Mouse (Mus musculus): ENCODE data around the gene Rmdn2. TPM values are rescaled to one million over a fixed set of nuclear protein-coding genes. Genes with fewer than 3 reads are reported as not detected.

Rmdn2 gene
- polyA plus RNA-seq, 1 experiment: 7.3 TPM

- no peak overlapping the region for H3K27ac ChIP-seq (ENCODE audit: insufficient read depth, low read depth, low read length)
- TF ChIP-seq POLR2A (IDR thresholded peaks at IDR 0.05; ENCODE audit: borderline replicate concordance, low read depth, low read length) (no peak), CTCF (IDR thresholded peaks at IDR 0.05; ENCODE audit: low read depth, low read length) (no peak)
- no peaks in the 10 kb centered on the region for H3K4me1 ChIP-seq (ENCODE audit: control insufficient read depth, insufficient read depth, low read length)
- H3K4me3 ChIP-seq (ENCODE audit: insufficient read depth, low read length): no peak overlapping the region
Measured at GRCm38 (mm10) chr17:79650297-79650696, 38.6 kb downstream of the Rmdn2 start.

GRCm38 (mm10) chr17:79653171-79653570 lies 41.5 kb downstream of the Rmdn2 start:
- TF ChIP-seq CTCF (IDR thresholded peaks at IDR 0.05; ENCODE audit: low read depth, low read length) (no peak), POLR2A (IDR thresholded peaks at IDR 0.05; ENCODE audit: borderline replicate concordance, low read depth, low read length) (no peak)
- Histone ChIP-seq H3K27ac (ENCODE audit: insufficient read depth, low read depth, low read length) (no peak overlapping the region), H3K4me3 (ENCODE audit: insufficient read depth, low read length) (no peak overlapping the region), H3K4me1 (ENCODE audit: control insufficient read depth, insufficient read depth, low read length) (no peaks in the 10 kb centered on the region)

- Histone ChIP-seq H3K4me1 (ENCODE audit: control insufficient read depth, insufficient read depth, low read length) (peaks cover 4% of the 10 kb centered on the region), H3K4me3 (ENCODE audit: insufficient read depth, low read length) (no peak overlapping the region), H3K27ac (ENCODE audit: insufficient read depth, low read depth, low read length) (no peak overlapping the region)
- no peak for TF ChIP-seq CTCF (IDR thresholded peaks at IDR 0.05; ENCODE audit: low read depth, low read length)
- no peak for TF ChIP-seq POLR2A (IDR thresholded peaks at IDR 0.05; ENCODE audit: borderline replicate concordance, low read depth, low read length)
Measured at GRCm38 (mm10) chr17:79654187-79654586, 42.5 kb downstream of the Rmdn2 start.

GRCm38 (mm10) chr17:79657785-79658184 lies 46.1 kb downstream of the Rmdn2 start:
- Histone ChIP-seq H3K4me1 (ENCODE audit: control insufficient read depth, insufficient read depth, low read length) (peaks cover 27% of the 10 kb centered on the region), H3K27ac (ENCODE audit: insufficient read depth, low read depth, low read length) (no peak overlapping the region), H3K4me3 (ENCODE audit: insufficient read depth, low read length) (no peak overlapping the region)
- TF ChIP-seq CTCF (IDR thresholded peaks at IDR 0.05; ENCODE audit: low read depth, low read length) (no peak), POLR2A (IDR thresholded peaks at IDR 0.05; ENCODE audit: borderline replicate concordance, low read depth, low read length) (no peak)

- no peak overlapping the region for H3K27ac ChIP-seq (ENCODE audit: insufficient read depth, low read depth, low read length)
- TF ChIP-seq CTCF (IDR thresholded peaks at IDR 0.05; ENCODE audit: low read depth, low read length) (no peak), POLR2A (IDR thresholded peaks at IDR 0.05; ENCODE audit: borderline replicate concordance, low read depth, low read length) (no peak)
- no peak overlapping the region for H3K4me3 ChIP-seq (ENCODE audit: insufficient read depth, low read length)
- peaks cover 30% of the 10 kb centered on the region for H3K4me1 ChIP-seq (ENCODE audit: control insufficient read depth, insufficient read depth, low read length)
Measured at GRCm38 (mm10) chr17:79658452-79658851, 46.8 kb downstream of the Rmdn2 start.

- Histone ChIP-seq H3K4me1 (ENCODE audit: control insufficient read depth, insufficient read depth, low read length) (peaks cover 32% of the 10 kb centered on the region), H3K4me3 (ENCODE audit: insufficient read depth, low read length) (no peak overlapping the region), H3K27ac (ENCODE audit: insufficient read depth, low read depth, low read length) (no peak overlapping the region)
- TF ChIP-seq POLR2A (IDR thresholded peaks at IDR 0.05; ENCODE audit: borderline replicate concordance, low read depth, low read length) (no peak), CTCF (IDR thresholded peaks at IDR 0.05; ENCODE audit: low read depth, low read length) (no peak)
Measured at GRCm38 (mm10) chr17:79658863-79659262, 47.2 kb downstream of the Rmdn2 start.

- Histone ChIP-seq H3K4me3 (ENCODE audit: insufficient read depth, low read length) (0 out of 2 replicates have a peak overlapping the region, but pooled peaks have one; percentile 7), H3K4me1 (ENCODE audit: control insufficient read depth, insufficient read depth, low read length) (peaks cover 32% of the 10 kb centered on the region), H3K27ac (ENCODE audit: insufficient read depth, low read depth, low read length) (peak overlapping the region; percentile 82)
- TF ChIP-seq POLR2A (IDR thresholded peaks at IDR 0.05; ENCODE audit: borderline replicate concordance, low read depth, low read length) (no peak), CTCF (IDR thresholded peaks at IDR 0.05; ENCODE audit: low read depth, low read length) (no peak)
Measured at GRCm38 (mm10) chr17:79661387-79661786, 49.7 kb downstream of the Rmdn2 start.

- no peak for TF ChIP-seq CTCF (IDR thresholded peaks at IDR 0.05; ENCODE audit: low read depth, low read length)
- no peak for TF ChIP-seq POLR2A (IDR thresholded peaks at IDR 0.05; ENCODE audit: borderline replicate concordance, low read depth, low read length)
- Histone ChIP-seq H3K4me1 (ENCODE audit: control insufficient read depth, insufficient read depth, low read length) (peaks cover 32% of the 10 kb centered on the region), H3K27ac (ENCODE audit: insufficient read depth, low read depth, low read length) (peak overlapping the region; percentile 82), H3K4me3 (ENCODE audit: insufficient read depth, low read length) (0 out of 2 replicates have a peak overlapping the region, but pooled peaks have one; percentile 7)
Measured at GRCm38 (mm10) chr17:79661848-79662247, 50.2 kb downstream of the Rmdn2 start.

- TF ChIP-seq CTCF (IDR thresholded peaks at IDR 0.05; ENCODE audit: low read depth, low read length) (no peak), POLR2A (IDR thresholded peaks at IDR 0.05; ENCODE audit: borderline replicate concordance, low read depth, low read length) (no peak)
- H3K4me3 ChIP-seq (ENCODE audit: insufficient read depth, low read length): no peak overlapping the region
- peaks cover 32% of the 10 kb centered on the region for H3K4me1 ChIP-seq (ENCODE audit: control insufficient read depth, insufficient read depth, low read length)
- peak overlapping the region; percentile 72 for H3K27ac ChIP-seq (ENCODE audit: insufficient read depth, low read depth, low read length)
Measured at GRCm38 (mm10) chr17:79663393-79664105, 51.9 kb downstream of the Rmdn2 start.

- Histone ChIP-seq H3K4me3 (ENCODE audit: insufficient read depth, low read length) (no peak overlapping the region), H3K4me1 (ENCODE audit: control insufficient read depth, insufficient read depth, low read length) (peaks cover 29% of the 10 kb centered on the region), H3K27ac (ENCODE audit: insufficient read depth, low read depth, low read length) (no peak overlapping the region)
- TF ChIP-seq POLR2A (IDR thresholded peaks at IDR 0.05; ENCODE audit: borderline replicate concordance, low read depth, low read length) (no peak), CTCF (IDR thresholded peaks at IDR 0.05; ENCODE audit: low read depth, low read length) (no peak)
Measured at GRCm38 (mm10) chr17:79664106-79664417, 52.4 kb downstream of the Rmdn2 start.

Data from bone marrow macrophage, adult 2 months (primary cell).